Mouse (Mus musculus): ENCODE results near the gene Sgpp2. TPM values are rescaled to one million over a fixed set of nuclear protein-coding genes. Genes with fewer than 3 reads are reported as not detected.
A peak's percentile ranks its signal among the peaks of the same experiment; 100 is the strongest.

Gene Sgpp2
- polyA plus RNA-seq, 1 experiment from 2014 or later = 0.46 TPM

DNA sequence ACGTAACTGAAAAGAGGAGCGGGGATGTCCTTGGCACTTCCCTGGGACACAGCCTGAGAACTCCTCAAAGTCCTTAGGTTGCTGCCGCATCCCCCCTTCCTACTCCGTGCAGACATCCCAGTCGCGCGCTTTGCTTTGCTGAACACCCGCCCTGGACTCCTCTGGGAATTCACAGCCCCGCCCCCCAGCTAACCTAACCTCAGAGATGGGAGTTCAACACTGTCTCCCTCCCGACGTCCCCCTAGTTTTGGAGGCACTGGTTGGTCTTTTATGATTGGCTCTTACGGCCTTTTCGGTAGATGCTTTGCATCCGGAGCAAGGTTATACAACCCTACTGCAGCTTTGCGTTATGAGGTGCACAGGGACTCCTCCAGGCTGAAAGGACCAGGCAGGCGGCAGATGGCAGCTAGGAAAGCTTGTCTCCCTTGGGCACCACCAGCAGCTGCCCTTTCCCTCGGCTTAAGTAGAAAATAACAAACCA lies 756 bp downstream of the Sgpp2 start:
- H3K9me3 ChIP-seq (replicated peaks; ENCODE audit: control insufficient read depth, low read length) = no peaks in the 10 kb centered on the region
- H3K4me3 ChIP-seq (ENCODE audit: low read depth, low read length) = peak overlapping the region; percentile 61
- H3K9ac ChIP-seq (ENCODE audit: low read depth, low read length) = no peak overlapping the region
- H3K4me1 ChIP-seq (ENCODE audit: control insufficient read depth, insufficient read depth, low read length) = peaks cover 14% of the 10 kb centered on the region
- H3K36me3 ChIP-seq (ENCODE audit: control insufficient read depth, insufficient read depth, low read length) = no peaks in the 10 kb centered on the region
- 0% methylated on average over 17 of the region's 17 CpGs for WGBS (ENCODE audit: insufficient replicate concordance)
- H3K27me3 ChIP-seq (ENCODE audit: control insufficient read depth, insufficient read depth, low read length) = peaks cover 37% of the 10 kb centered on the region
- no peak overlapping the region for H3K27ac ChIP-seq (ENCODE audit: low read depth, low read length)
- peak overlapping the region; percentile 99 for H3K4me2 ChIP-seq
- no peak; the same call in 1 of the 2 replicates for ATAC-seq (replicated peaks; ENCODE audit: insufficient number of reproducible peaks, low FRiP score, low TSS enrichment)

DNA sequence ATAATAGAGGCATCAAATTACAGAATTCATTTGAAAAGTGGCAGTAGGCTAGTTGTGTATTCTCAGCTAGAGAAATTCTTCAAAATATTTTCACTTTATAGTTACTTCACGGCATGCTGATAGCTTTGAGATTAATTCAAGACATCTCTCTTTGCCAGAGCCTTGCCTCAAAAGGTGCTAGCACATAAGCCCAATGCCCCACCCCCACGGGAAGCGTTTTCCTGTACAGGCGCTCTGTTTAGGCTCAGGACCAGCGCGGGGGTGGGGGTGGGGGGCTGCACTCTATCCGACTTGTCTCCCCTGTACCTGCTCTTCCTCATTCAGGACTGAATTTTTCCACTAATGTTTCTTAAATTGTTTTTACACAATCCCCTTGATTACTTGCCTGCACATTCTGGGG lies 1.3 kb downstream of the Sgpp2 start:
- peak overlapping the region; percentile 99 for H3K4me2 ChIP-seq

DNA sequence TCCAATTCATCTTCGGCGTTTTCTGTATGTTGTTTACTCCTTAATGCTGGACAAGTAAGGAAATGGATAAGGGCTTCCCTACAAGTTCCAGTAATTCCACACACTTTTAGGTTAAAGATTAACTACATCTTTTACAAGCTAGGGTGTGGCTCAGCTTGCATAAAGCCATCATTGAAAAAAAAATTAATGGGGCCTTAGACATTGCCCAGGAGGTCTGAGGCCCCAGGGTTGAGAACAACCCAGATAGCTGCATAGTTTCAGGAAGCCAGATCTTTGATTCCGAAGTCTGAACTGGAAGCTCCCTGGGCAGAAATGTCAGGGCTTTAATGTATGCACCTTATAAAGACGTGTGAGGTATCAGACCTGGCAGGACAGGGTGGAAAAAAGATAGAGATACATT lies 2.8 kb downstream of the Sgpp2 start:
- H3K27ac ChIP-seq (ENCODE audit: low read depth, low read length) = no peak overlapping the region
- H3K27me3 ChIP-seq (ENCODE audit: control insufficient read depth, insufficient read depth, low read length) = peaks cover 33% of the 10 kb centered on the region
- no peaks in the 10 kb centered on the region for H3K9me3 ChIP-seq (replicated peaks; ENCODE audit: control insufficient read depth, low read length)
- ATAC-seq (replicated peaks; ENCODE audit: insufficient number of reproducible peaks, low FRiP score, low TSS enrichment) = no peak
- no peak overlapping the region for H3K9ac ChIP-seq (ENCODE audit: low read depth, low read length)
- H3K4me1 ChIP-seq (ENCODE audit: control insufficient read depth, insufficient read depth, low read length) = peaks cover 14% of the 10 kb centered on the region
- no peak overlapping the region for H3K4me2 ChIP-seq
- WGBS (ENCODE audit: insufficient replicate concordance) = 61% methylated on average over 4 of the region's 4 CpGs
- no peaks in the 10 kb centered on the region for H3K36me3 ChIP-seq (ENCODE audit: control insufficient read depth, insufficient read depth, low read length)
- no peak overlapping the region for H3K4me3 ChIP-seq (ENCODE audit: low read depth, low read length)

More for the DNA sequence above, 1.3 kb downstream of the Sgpp2 start:
- H3K9me3 ChIP-seq (replicated peaks; ENCODE audit: control insufficient read depth, low read length) = no peaks in the 10 kb centered on the region
- no peak overlapping the region for H3K27ac ChIP-seq (ENCODE audit: low read depth, low read length)
- no peak overlapping the region for H3K9ac ChIP-seq (ENCODE audit: low read depth, low read length)
- no peak for ATAC-seq (replicated peaks; ENCODE audit: insufficient number of reproducible peaks, low FRiP score, low TSS enrichment)
- H3K36me3 ChIP-seq (ENCODE audit: control insufficient read depth, insufficient read depth, low read length) = no peaks in the 10 kb centered on the region
- no peak overlapping the region for H3K4me3 ChIP-seq (ENCODE audit: low read depth, low read length)
- H3K27me3 ChIP-seq (ENCODE audit: control insufficient read depth, insufficient read depth, low read length) = peaks cover 37% of the 10 kb centered on the region
- WGBS (ENCODE audit: insufficient replicate concordance) = under 1% methylated on average over 7 of the region's 7 CpGs
- H3K4me1 ChIP-seq (ENCODE audit: control insufficient read depth, insufficient read depth, low read length) = peaks cover 14% of the 10 kb centered on the region

DNA sequence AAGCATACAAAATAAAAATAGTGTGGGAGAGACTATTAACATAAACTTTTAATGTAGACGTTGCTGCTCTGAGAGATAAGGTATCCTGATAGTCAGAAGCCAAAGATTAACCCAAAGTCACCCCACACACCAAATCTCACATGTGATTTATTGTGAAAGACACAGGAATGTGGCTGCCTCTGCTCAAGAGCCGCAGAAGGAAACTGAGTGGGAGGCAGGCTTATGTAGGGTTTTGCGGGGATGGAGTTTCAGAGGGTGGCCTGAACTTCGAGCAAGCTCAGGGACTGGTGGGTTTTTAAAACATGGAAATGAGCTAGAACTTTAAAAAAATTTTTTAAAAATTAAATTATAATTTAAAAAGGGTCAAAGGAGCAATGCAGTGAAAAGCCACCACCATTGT lies 3.8 kb downstream of the Sgpp2 start:
- WGBS (ENCODE audit: insufficient replicate concordance) = 65% methylated on average over 4 of the region's 4 CpGs
- Histone ChIP-seq H3K4me2 (no peak overlapping the region), H3K9ac (ENCODE audit: low read depth, low read length) (no peak overlapping the region), H3K27me3 (ENCODE audit: control insufficient read depth, insufficient read depth, low read length) (peaks cover 28% of the 10 kb centered on the region), H3K4me3 (ENCODE audit: low read depth, low read length) (no peak overlapping the region), H3K36me3 (ENCODE audit: control insufficient read depth, insufficient read depth, low read length) (no peaks in the 10 kb centered on the region), H3K9me3 (replicated peaks; ENCODE audit: control insufficient read depth, low read length) (no peaks in the 10 kb centered on the region), H3K27ac (ENCODE audit: low read depth, low read length) (no peak overlapping the region), H3K4me1 (ENCODE audit: control insufficient read depth, insufficient read depth, low read length) (peaks cover 14% of the 10 kb centered on the region)
- no peak for ATAC-seq (replicated peaks; ENCODE audit: insufficient number of reproducible peaks, low FRiP score, low TSS enrichment)

DNA sequence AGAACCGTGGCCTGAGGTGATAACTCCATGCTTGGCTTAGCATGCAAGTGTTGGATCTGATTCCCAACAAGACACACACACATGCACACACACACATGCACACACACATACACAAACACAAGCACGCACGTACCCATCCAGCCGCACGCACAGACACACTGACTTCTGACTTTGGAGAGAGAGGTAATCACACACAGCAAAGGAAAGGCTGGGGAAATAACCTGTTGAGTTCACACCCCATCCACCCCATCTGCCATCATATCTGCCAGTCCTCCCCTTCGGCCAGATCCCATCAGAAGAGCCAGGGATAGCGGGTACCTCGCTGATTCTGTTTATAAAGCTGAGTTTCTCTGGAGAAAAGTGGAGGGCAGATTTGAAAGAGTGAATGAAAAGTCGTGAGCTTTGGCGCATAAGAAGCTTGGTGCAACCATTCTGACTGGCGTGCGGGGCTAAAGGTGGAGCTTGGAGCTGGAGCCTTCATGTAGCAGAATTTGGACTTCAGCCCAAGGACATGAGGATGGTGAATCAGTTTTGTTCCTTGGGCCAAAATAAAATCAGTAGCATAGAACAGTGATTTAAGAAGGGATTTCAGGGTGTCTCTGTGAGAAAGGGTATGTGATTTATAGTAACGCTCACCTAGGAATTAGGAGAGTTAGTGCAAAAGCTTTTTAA lies 8.1 kb downstream of the Sgpp2 start:
- Histone ChIP-seq H3K27me3 (ENCODE audit: control insufficient read depth, insufficient read depth, low read length) (0 out of 2 replicates have a peak, but pooled peaks cover 2% of the 10 kb centered on the region), H3K4me3 (ENCODE audit: low read depth, low read length) (no peak overlapping the region), H3K27ac (ENCODE audit: low read depth, low read length) (no peak overlapping the region), H3K4me1 (ENCODE audit: control insufficient read depth, insufficient read depth, low read length) (no peaks in the 10 kb centered on the region), H3K9ac (ENCODE audit: low read depth, low read length) (no peak overlapping the region), H3K36me3 (ENCODE audit: control insufficient read depth, insufficient read depth, low read length) (no peaks in the 10 kb centered on the region), H3K4me2 (no peak overlapping the region), H3K9me3 (replicated peaks; ENCODE audit: control insufficient read depth, low read length) (no peaks in the 10 kb centered on the region)
- no peak for ATAC-seq (replicated peaks; ENCODE audit: insufficient number of reproducible peaks, low FRiP score, low TSS enrichment)
- 81% methylated on average over 13 of the region's 13 CpGs for WGBS (ENCODE audit: insufficient replicate concordance)

DNA sequence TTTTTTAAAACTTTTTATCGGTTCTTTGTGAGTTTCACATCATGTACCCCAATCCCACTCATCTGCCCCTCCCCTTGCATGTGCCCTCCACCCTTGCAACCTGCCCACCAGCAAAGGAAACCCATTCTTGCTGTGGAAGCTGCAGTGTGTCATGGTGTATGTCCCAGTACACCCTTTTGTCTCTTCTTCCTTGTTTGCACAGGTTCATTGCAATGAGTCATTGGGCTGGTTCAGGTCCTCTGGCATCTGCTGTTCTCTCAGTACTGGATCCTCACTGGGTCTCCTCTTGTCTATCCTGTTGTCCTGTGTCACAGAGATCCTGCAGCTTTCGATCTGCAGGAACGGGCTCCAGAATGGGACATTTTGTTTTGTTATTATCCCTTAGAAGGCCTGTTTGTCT lies 10.1 kb downstream of the Sgpp2 start:
- H3K9me3 ChIP-seq (replicated peaks; ENCODE audit: control insufficient read depth, low read length) = no peaks in the 10 kb centered on the region
- 80% methylated on average over 3 of the region's 3 CpGs for WGBS (ENCODE audit: insufficient replicate concordance)
- no peak overlapping the region for H3K4me2 ChIP-seq
- H3K9ac ChIP-seq (ENCODE audit: low read depth, low read length) = no peak overlapping the region
- H3K27ac ChIP-seq (ENCODE audit: low read depth, low read length) = no peak overlapping the region
- 0 out of 2 replicates have a peak, but pooled peaks cover 2% of the 10 kb centered on the region for H3K27me3 ChIP-seq (ENCODE audit: control insufficient read depth, insufficient read depth, low read length)
- H3K4me3 ChIP-seq (ENCODE audit: low read depth, low read length) = no peak overlapping the region
- H3K4me1 ChIP-seq (ENCODE audit: control insufficient read depth, insufficient read depth, low read length) = no peaks in the 10 kb centered on the region
- no peaks in the 10 kb centered on the region for H3K36me3 ChIP-seq (ENCODE audit: control insufficient read depth, insufficient read depth, low read length)
- ATAC-seq (replicated peaks; ENCODE audit: insufficient number of reproducible peaks, low FRiP score, low TSS enrichment) = no peak

DNA sequence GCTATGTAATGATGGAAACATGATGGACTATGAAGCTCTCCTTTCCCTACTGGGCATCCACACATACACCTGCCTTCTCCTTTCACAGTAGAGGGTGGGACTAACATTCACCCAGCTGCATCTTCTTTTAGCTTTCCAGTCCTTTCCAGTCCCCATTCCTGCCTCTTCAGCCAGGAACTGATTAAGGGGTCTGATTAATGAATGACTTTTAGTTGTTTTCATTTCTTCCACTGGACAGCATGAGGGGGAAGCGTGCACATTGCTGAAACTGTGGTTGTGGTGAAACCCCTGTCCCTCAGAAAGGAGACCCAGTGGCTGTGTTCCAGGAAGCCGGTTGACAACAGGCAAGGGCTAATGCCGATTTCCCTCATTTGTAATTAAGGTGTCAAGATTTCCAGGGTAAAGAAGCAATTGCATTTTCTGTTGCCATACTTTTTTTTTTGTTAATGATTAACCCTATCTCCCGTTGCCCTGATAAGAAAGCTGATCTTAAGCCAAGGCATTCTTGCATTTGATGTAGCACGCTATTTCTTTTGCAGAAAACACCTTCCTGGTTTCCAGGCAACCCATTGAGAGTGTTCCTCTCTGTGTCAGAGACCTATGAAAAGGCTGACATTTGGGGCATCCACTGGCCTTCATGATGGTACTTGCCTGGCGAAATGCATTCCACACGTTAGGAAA lies 12.1 kb downstream of the Sgpp2 start:
- Histone ChIP-seq H3K27ac (ENCODE audit: low read depth, low read length) (no peak overlapping the region), H3K4me3 (ENCODE audit: low read depth, low read length) (no peak overlapping the region), H3K27me3 (ENCODE audit: control insufficient read depth, insufficient read depth, low read length) (0 out of 2 replicates have a peak, but pooled peaks cover 2% of the 10 kb centered on the region), H3K4me1 (ENCODE audit: control insufficient read depth, insufficient read depth, low read length) (no peaks in the 10 kb centered on the region), H3K4me2 (no peak overlapping the region), H3K9ac (ENCODE audit: low read depth, low read length) (no peak overlapping the region), H3K9me3 (replicated peaks; ENCODE audit: control insufficient read depth, low read length) (no peaks in the 10 kb centered on the region), H3K36me3 (ENCODE audit: control insufficient read depth, insufficient read depth, low read length) (no peaks in the 10 kb centered on the region)
- 63% methylated on average over 7 of the region's 7 CpGs for WGBS (ENCODE audit: insufficient replicate concordance)
- ATAC-seq (replicated peaks; ENCODE audit: insufficient number of reproducible peaks, low FRiP score, low TSS enrichment) = no peak

DNA sequence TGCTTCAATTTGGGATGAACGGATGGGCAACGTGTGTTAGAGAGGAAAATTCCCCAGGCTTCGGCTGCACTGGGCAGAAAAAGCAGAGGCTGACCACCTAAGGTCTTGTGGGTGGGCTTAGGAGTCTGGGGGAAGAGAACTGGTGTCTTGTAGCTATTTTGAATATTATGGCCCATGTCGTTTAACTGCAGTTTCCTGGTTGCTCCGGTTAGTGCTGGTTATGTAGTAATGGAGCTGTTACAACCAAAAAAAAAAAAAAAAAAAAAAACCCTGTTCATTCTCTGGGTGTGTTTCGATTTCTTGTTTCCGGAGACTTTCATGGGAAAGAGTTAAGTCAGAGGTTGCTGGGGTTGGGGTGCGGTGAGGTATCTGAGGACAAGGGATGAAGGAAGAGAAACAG lies 12.7 kb downstream of the Sgpp2 start:
- H3K27me3 ChIP-seq (ENCODE audit: control insufficient read depth, insufficient read depth, low read length) = 0 out of 2 replicates have a peak, but pooled peaks cover 2% of the 10 kb centered on the region
- 77% methylated on average over 8 of the region's 8 CpGs for WGBS (ENCODE audit: insufficient replicate concordance)
- no peak overlapping the region for H3K27ac ChIP-seq (ENCODE audit: low read depth, low read length)
- no peak overlapping the region for H3K9ac ChIP-seq (ENCODE audit: low read depth, low read length)
- no peak for ATAC-seq (replicated peaks; ENCODE audit: insufficient number of reproducible peaks, low FRiP score, low TSS enrichment)
- H3K9me3 ChIP-seq (replicated peaks; ENCODE audit: control insufficient read depth, low read length) = no peaks in the 10 kb centered on the region
- H3K4me2 ChIP-seq = no peak overlapping the region
- no peaks in the 10 kb centered on the region for H3K4me1 ChIP-seq (ENCODE audit: control insufficient read depth, insufficient read depth, low read length)
- no peak overlapping the region for H3K4me3 ChIP-seq (ENCODE audit: low read depth, low read length)
- H3K36me3 ChIP-seq (ENCODE audit: control insufficient read depth, insufficient read depth, low read length) = no peaks in the 10 kb centered on the region

All from heart, embryonic 11.5 days (tissue).